In genomic region chr11:8690633-8691032, GRCm38 (mm10) we compare ENCODE assay signal across 16 mouse cellular contexts. TPM values are rescaled to one million over a fixed set of nuclear protein-coding genes. Genes with fewer than 3 reads are reported as not detected.
DNase-seq lines count a peak whose midpoint lies in the region; ATAC-seq and TF ChIP-seq lines count a peak whose summit lies in the region.
"Had no signal": no experiment of that assay in that cellular context is flagged by ENCODE, and none has a peak within 500 bp of the region (broad histone marks: within the 10 kb centered on the region; RNA-seq: fewer than 3 reads in every experiment).

No protein-coding gene starts in this region.

- no peaks in the 10 kb centered on the region for H3K9me3 ChIP-seq in intestine, embryonic 14.5 days (ENCODE audit: control insufficient read depth, low read length)
- no peaks in the 10 kb centered on the region for H3K9me3 ChIP-seq in intestine, embryonic 15.5 days
- H3K9me3 ChIP-seq in embryonic facial prominence, embryonic 14.5 days (ENCODE audit: control insufficient read depth, low read length), result no peaks in the 10 kb centered on the region
- H3K9me3 ChIP-seq: hindbrain, embryonic 10.5 days had no signal

- H3K4me2 ChIP-seq in intestine, embryonic 14.5 days (ENCODE audit: low read length), result no peak overlapping the region
- H3K4me2 ChIP-seq in intestine, embryonic 15.5 days (replicated peaks), result no peak overlapping the region
- H3K4me2 ChIP-seq in embryonic facial prominence, embryonic 14.5 days (ENCODE audit: low read depth, low read length), result no peak overlapping the region
- H3K4me2 ChIP-seq: heart, embryonic 12.5 days; hindbrain, embryonic 14.5 days had no signal

- TF ChIP-seq CTCF in brain, embryonic 14.5 days (IDR thresholded peaks at IDR 0.05; ENCODE audit: borderline replicate concordance, extremely low read depth, insufficient read depth, insufficient read length), result no peak

- H3K4me3 ChIP-seq in intestine, embryonic 14.5 days (ENCODE audit: low read depth, low read length), result no peak overlapping the region
- H3K4me3 ChIP-seq in intestine, embryonic 15.5 days (replicated peaks), result no peak overlapping the region
- H3K4me3 ChIP-seq in embryonic facial prominence, embryonic 14.5 days (ENCODE audit: low read depth, low read length), result no peak overlapping the region
- H3K4me3 ChIP-seq: heart, adult 2 months; heart, embryonic 12.5 days; hindbrain, embryonic 10.5 days had no signal

- ATAC-seq in intestine, embryonic 14.5 days (replicated peaks; ENCODE audit: low FRiP score, low TSS enrichment, low read depth), result no peak
- ATAC-seq in intestine, embryonic 15.5 days, result no peak
- ATAC-seq in embryonic facial prominence, embryonic 14.5 days (ENCODE audit: low read depth), result no peak
- ATAC-seq: forebrain, embryonic 14.5 days had no signal

- no peaks in the 10 kb centered on the region for H3K27me3 ChIP-seq in intestine, embryonic 14.5 days (replicated peaks; ENCODE audit: control insufficient read depth, insufficient read depth, low read length)
- H3K27me3 ChIP-seq in intestine, embryonic 15.5 days (replicated peaks), result no peaks in the 10 kb centered on the region
- no peaks in the 10 kb centered on the region for H3K27me3 ChIP-seq in embryonic facial prominence, embryonic 14.5 days (replicated peaks; ENCODE audit: control insufficient read depth, insufficient read depth, low read length)

- no peak overlapping the region for H3K9ac ChIP-seq in intestine, embryonic 14.5 days (ENCODE audit: low read length)
- no peak overlapping the region for H3K9ac ChIP-seq in intestine, embryonic 15.5 days
- no peak overlapping the region for H3K9ac ChIP-seq in embryonic facial prominence, embryonic 14.5 days (ENCODE audit: low read depth, low read length)
- H3K9ac ChIP-seq: heart, embryonic 12.5 days; hindbrain, embryonic 14.5 days had no signal

- no peak for DNase-seq in intestine, embryonic 14.5 days (ENCODE audit: low spot score)
- peak; percentile 15 for DNase-seq in brain, embryonic 14.5 days (ENCODE audit: low read depth)
- peak; percentile 24 for DNase-seq in embryonic facial prominence, embryonic 14.5 days (ENCODE audit: low spot score)
- peak; percentile 37 for DNase-seq in retina, postnatal 1 day
- no peak for DNase-seq in kidney, postnatal 14 days
- DNase-seq in gastrocnemius, postnatal 10 days, result no peak
- DNase-seq: adrenal gland, adult 2 months; adrenal gland, postnatal 25 days; cerebellum, adult 2 months; cerebellum, postnatal 10 days; heart, adult 2 months had no signal

- H3K27ac ChIP-seq in intestine, embryonic 14.5 days (ENCODE audit: low read depth), result 0 out of 2 replicates have a peak overlapping the region, but pooled peaks have one; percentile 30
- H3K27ac ChIP-seq in intestine, embryonic 15.5 days, result no peak overlapping the region
- H3K27ac ChIP-seq in embryonic facial prominence, embryonic 14.5 days (replicated peaks; ENCODE audit: low read depth, low read length), result peak overlapping the region; percentile 21
- H3K27ac ChIP-seq: heart, adult 2 months; hindbrain, embryonic 10.5 days; hindbrain, embryonic 14.5 days had no signal

- peaks cover 26% of the 10 kb centered on the region for H3K4me1 ChIP-seq in intestine, embryonic 14.5 days (replicated peaks; ENCODE audit: control insufficient read depth, insufficient read depth, low read length)
- H3K4me1 ChIP-seq in intestine, embryonic 15.5 days (replicated peaks), result peaks cover 29% of the 10 kb centered on the region
- peaks cover 35% of the 10 kb centered on the region for H3K4me1 ChIP-seq in embryonic facial prominence, embryonic 14.5 days (ENCODE audit: control insufficient read depth, insufficient read depth, low read length)

- H3K36me3 ChIP-seq in intestine, embryonic 14.5 days (ENCODE audit: control insufficient read depth, insufficient read depth, low read length), result no peaks in the 10 kb centered on the region
- no peaks in the 10 kb centered on the region for H3K36me3 ChIP-seq in intestine, embryonic 15.5 days
- H3K36me3 ChIP-seq in embryonic facial prominence, embryonic 14.5 days (ENCODE audit: control insufficient read depth, insufficient read depth, low read length), result no peaks in the 10 kb centered on the region
- H3K36me3 ChIP-seq: heart, embryonic 12.5 days; hindbrain, embryonic 10.5 days had no signal

- no peak for TF ChIP-seq POLR2A in brain, embryonic 14.5 days (IDR thresholded peaks at IDR 0.05; ENCODE audit: borderline replicate concordance, extremely low read depth, insufficient read depth, insufficient read length, poor library complexity, severe bottlenecking)

- WGBS in intestine, embryonic 14.5 days, result 71% methylated on average over 4 of the region's 4 CpGs
- WGBS in intestine, embryonic 15.5 days, result 68% methylated on average over 4 of the region's 4 CpGs
- 61% methylated on average over 4 of the region's 4 CpGs for WGBS in embryonic facial prominence, embryonic 14.5 days

RNA-seq across cellular contexts. Expression of gene Tns3, which starts 26.3 kb away (rescaled TPM):
- 25.7 and 26.7 TPM in 2 replicates for polyA plus RNA-seq in intestine, embryonic 14.5 days (2014; fragmentation: Nextera tagmentation; extraction: Ambion mirVana)
- polyA plus RNA-seq in intestine, embryonic 15.5 days (2015; fragmentation: Nextera tagmentation; extraction: Ambion mirVana), result 21.1 and 22.9 TPM in 2 replicates
- polyA plus RNA-seq in brain, embryonic 14.5 days (2012; rRNA removed), result 7.3 and 12.1 TPM in 2 replicates
- polyA plus RNA-seq in embryonic facial prominence, embryonic 14.5 days (2014; fragmentation: Nextera tagmentation; extraction: Ambion mirVana), result 19.3 and 20.5 TPM in 2 replicates
- total RNA-seq in gastrocnemius, postnatal 10 days (2021), result 10 to 100 TPM; 16.7 to 21.3 TPM

Comparison
In these comparisons a context has a peak if more than half of its experiments do, and no peak if none do; other contexts are left out.
1. DNase-seq: peak in brain, embryonic 14.5 days (single experiment), embryonic facial prominence, embryonic 14.5 days (single experiment) and retina, postnatal 1 day (single experiment); none in intestine, embryonic 14.5 days (single experiment), kidney, postnatal 14 days (single experiment) and gastrocnemius, postnatal 10 days (single experiment).